Mouse (Mus musculus): ENCODE data around the gene Thap12. TPM values are rescaled to one million over a fixed set of nuclear protein-coding genes. Genes with fewer than 3 reads are reported as not detected.

The Thap12 gene
- total and polyA plus RNA-seq, 2 experiments from 2014 or later, result 37.8 to 48.6 TPM

GRCm38 (mm10) chr7:98674344-98674743 lies 28.6 kb upstream of the Thap12 start:
- peaks cover 47% of the 10 kb centered on the region for H3K4me1 ChIP-seq (ENCODE audit: control insufficient read depth, insufficient read depth)

GRCm38 (mm10) chr7:98677511-98677910 lies 25.4 kb upstream of the Thap12 start:
- Histone ChIP-seq H3K9ac (replicated peaks; ENCODE audit: low read depth, low read length) (no peak overlapping the region), H3K4me3 (ENCODE audit: low read depth, low read length) (no peak overlapping the region), H3K27ac (ENCODE audit: low read depth) (no peak overlapping the region), H3K4me1 (ENCODE audit: control insufficient read depth, insufficient read depth) (peaks cover 38% of the 10 kb centered on the region), H3K36me3 (replicated peaks; ENCODE audit: control insufficient read depth, insufficient read depth, low read length) (no peaks in the 10 kb centered on the region), H3K4me2 (ENCODE audit: low read depth, low read length) (peak overlapping the region; percentile 59), H3K27me3 (ENCODE audit: control insufficient read depth, insufficient read depth, low read length) (no peaks in the 10 kb centered on the region), H3K9me3 (replicated peaks; ENCODE audit: control insufficient read depth, low read length) (no peaks in the 10 kb centered on the region)
- ATAC-seq (ENCODE audit: insufficient read depth, low read depth), result no peak
- no peak for DNase-seq (ENCODE audit: low spot score)
- WGBS, result 90% methylated on average over 2 of the region's 2 CpGs
- TF ChIP-seq CTCF (IDR thresholded peaks at IDR 0.05; ENCODE audit: low read depth) (no peak), EP300 (IDR thresholded peaks at IDR 0.05; ENCODE audit: low read depth) (no peak)

More at GRCm38 (mm10) chr7:98674344-98674743, 28.6 kb upstream of the Thap12 start:
- ATAC-seq (ENCODE audit: insufficient read depth, low read depth) (no peak), DNase-seq (ENCODE audit: low spot score) (no peak)
- TF ChIP-seq EP300 (IDR thresholded peaks at IDR 0.05; ENCODE audit: low read depth) (no peak), CTCF (IDR thresholded peaks at IDR 0.05; ENCODE audit: low read depth) (no peak)
- no peak overlapping the region for H3K4me2 ChIP-seq (ENCODE audit: low read depth, low read length)
- no peaks in the 10 kb centered on the region for H3K9me3 ChIP-seq (replicated peaks; ENCODE audit: control insufficient read depth, low read length)
- H3K9ac ChIP-seq (replicated peaks; ENCODE audit: low read depth, low read length), result no peak overlapping the region
- H3K4me3 ChIP-seq (ENCODE audit: low read depth, low read length), result no peak overlapping the region
- H3K36me3 ChIP-seq (replicated peaks; ENCODE audit: control insufficient read depth, insufficient read depth, low read length), result no peaks in the 10 kb centered on the region
- 60% methylated on average over 4 of the region's 4 CpGs for WGBS
- H3K27me3 ChIP-seq (ENCODE audit: control insufficient read depth, insufficient read depth, low read length), result no peaks in the 10 kb centered on the region
- no peak overlapping the region for H3K27ac ChIP-seq (ENCODE audit: low read depth)

GRCm38 (mm10) chr7:98678441-98678840 lies 24.5 kb upstream of the Thap12 start:
- Histone ChIP-seq H3K4me1 (ENCODE audit: control insufficient read depth, insufficient read depth) (peaks cover 30% of the 10 kb centered on the region), H3K9me3 (replicated peaks; ENCODE audit: control insufficient read depth, low read length) (no peaks in the 10 kb centered on the region), H3K4me2 (ENCODE audit: low read depth, low read length) (peak overlapping the region; percentile 59), H3K4me3 (ENCODE audit: low read depth, low read length) (peak overlapping the region; percentile 36), H3K27ac (ENCODE audit: low read depth) (peak overlapping the region; percentile 86), H3K9ac (replicated peaks; ENCODE audit: low read depth, low read length) (peak overlapping the region; percentile 36), H3K27me3 (ENCODE audit: control insufficient read depth, insufficient read depth, low read length) (no peaks in the 10 kb centered on the region), H3K36me3 (replicated peaks; ENCODE audit: control insufficient read depth, insufficient read depth, low read length) (no peaks in the 10 kb centered on the region)
- TF ChIP-seq CTCF (IDR thresholded peaks at IDR 0.05; ENCODE audit: low read depth) (no peak), EP300 (IDR thresholded peaks at IDR 0.05; ENCODE audit: low read depth) (no peak)
- ATAC-seq (ENCODE audit: insufficient read depth, low read depth) (peak; percentile 88), DNase-seq (ENCODE audit: low spot score) (peak; percentile 86)
- WGBS, result 4% methylated on average over 7 of the region's 7 CpGs

GRCm38 (mm10) chr7:98680691-98681090 lies 22.2 kb upstream of the Thap12 start:
- H3K4me3 ChIP-seq (ENCODE audit: low read depth, low read length), result no peak overlapping the region
- no peaks in the 10 kb centered on the region for H3K9me3 ChIP-seq (replicated peaks; ENCODE audit: control insufficient read depth, low read length)
- ATAC-seq (ENCODE audit: insufficient read depth, low read depth), result no peak
- H3K4me1 ChIP-seq (ENCODE audit: control insufficient read depth, insufficient read depth), result peaks cover 32% of the 10 kb centered on the region
- H3K4me2 ChIP-seq (ENCODE audit: low read depth, low read length), result no peak overlapping the region
- H3K27ac ChIP-seq (ENCODE audit: low read depth), result no peak overlapping the region
- no peak overlapping the region for H3K9ac ChIP-seq (replicated peaks; ENCODE audit: low read depth, low read length)
- no peak for DNase-seq (ENCODE audit: low spot score)
- TF ChIP-seq CTCF (IDR thresholded peaks at IDR 0.05; ENCODE audit: low read depth), result no peak
- TF ChIP-seq EP300 (IDR thresholded peaks at IDR 0.05; ENCODE audit: low read depth), result no peak
- H3K27me3 ChIP-seq (ENCODE audit: control insufficient read depth, insufficient read depth, low read length), result no peaks in the 10 kb centered on the region
- no peaks in the 10 kb centered on the region for H3K36me3 ChIP-seq (replicated peaks; ENCODE audit: control insufficient read depth, insufficient read depth, low read length)
- 61% methylated on average over 2 of the region's 2 CpGs for WGBS

- DNase-seq (ENCODE audit: low spot score), result no peak
- ATAC-seq (ENCODE audit: insufficient read depth, low read depth), result no peak
- no peak overlapping the region for H3K4me2 ChIP-seq (ENCODE audit: low read depth, low read length)
- no peaks in the 10 kb centered on the region for H3K9me3 ChIP-seq (replicated peaks; ENCODE audit: control insufficient read depth, low read length)
- 87% methylated on average over 10 of the region's 10 CpGs for WGBS
- H3K27ac ChIP-seq (ENCODE audit: low read depth), result no peak overlapping the region
- no peak overlapping the region for H3K4me3 ChIP-seq (ENCODE audit: low read depth, low read length)
- H3K27me3 ChIP-seq (ENCODE audit: control insufficient read depth, insufficient read depth, low read length), result no peaks in the 10 kb centered on the region
- TF ChIP-seq EP300 (IDR thresholded peaks at IDR 0.05; ENCODE audit: low read depth) (no peak), CTCF (IDR thresholded peaks at IDR 0.05; ENCODE audit: low read depth) (0 out of 2 replicates have a peak, but pooled peaks have one; percentile 9)
- H3K9ac ChIP-seq (replicated peaks; ENCODE audit: low read depth, low read length), result no peak overlapping the region
- peaks cover 20% of the 10 kb centered on the region; the same call in 1 of the 2 replicates for H3K4me1 ChIP-seq (ENCODE audit: control insufficient read depth, insufficient read depth)
- no peaks in the 10 kb centered on the region for H3K36me3 ChIP-seq (replicated peaks; ENCODE audit: control insufficient read depth, insufficient read depth, low read length)
Measured at GRCm38 (mm10) chr7:98682821-98683220, 20.1 kb upstream of the Thap12 start.

GRCm38 (mm10) chr7:98685895-98686294 lies 17.0 kb upstream of the Thap12 start:
- Histone ChIP-seq H3K9ac (replicated peaks; ENCODE audit: low read depth, low read length) (no peak overlapping the region), H3K4me2 (ENCODE audit: low read depth, low read length) (no peak overlapping the region), H3K27ac (ENCODE audit: low read depth) (no peak overlapping the region), H3K9me3 (replicated peaks; ENCODE audit: control insufficient read depth, low read length) (no peaks in the 10 kb centered on the region), H3K4me3 (ENCODE audit: low read depth, low read length) (no peak overlapping the region), H3K27me3 (ENCODE audit: control insufficient read depth, insufficient read depth, low read length) (no peaks in the 10 kb centered on the region), H3K36me3 (replicated peaks; ENCODE audit: control insufficient read depth, insufficient read depth, low read length) (no peaks in the 10 kb centered on the region), H3K4me1 (ENCODE audit: control insufficient read depth, insufficient read depth) (peaks cover 6% of the 10 kb centered on the region; the same call in 1 of the 2 replicates)
- ATAC-seq (ENCODE audit: insufficient read depth, low read depth) (peak; percentile 86), DNase-seq (ENCODE audit: low spot score) (peak; percentile 48)
- TF ChIP-seq EP300 (IDR thresholded peaks at IDR 0.05; ENCODE audit: low read depth), result no peak
- TF ChIP-seq CTCF (IDR thresholded peaks at IDR 0.05; ENCODE audit: low read depth), result peak; percentile 55
- WGBS, result 43% methylated on average over 13 of the region's 13 CpGs
